Mouse (Mus musculus) embryonic facial prominence, embryonic 12.5 days (tissue): ENCODE measurements around the gene Raver1. TPM values are rescaled to one million over a fixed set of nuclear protein-coding genes. Genes with fewer than 3 reads are reported as not detected.

Experiments
- ATAC-seq: fragments of 200-750 bp; cut with Nextera tagmentation; 2 replicates; pipeline ENCODE4 v1.8.0; 2017; ENCODE audit not compliant: insufficient number of reproducible peaks, insufficient read depth, low FRiP score, low TSS enrichment
- H3K27ac ChIP-seq: fragments of 300-500 bp; sonication (generic); 2 replicates; pipeline ENCODE4 v1.5.1; 2016; ENCODE audit warnings: mild to moderate bottlenecking
- H3K27me3 ChIP-seq: fragments of 300-500 bp; sonication (generic); 2 replicates; pipeline ENCODE4 v1.6.1; 2016; ENCODE audit warnings: mild to moderate bottlenecking, moderate library complexity
- H3K36me3 ChIP-seq: fragments of 300-500 bp; sonication (generic); 2 replicates; pipeline ENCODE4 v1.6.1; 2016; ENCODE audit warnings: mild to moderate bottlenecking
- H3K4me1 ChIP-seq: fragments of 300-500 bp; sonication (generic); 2 replicates; pipeline ENCODE4 v1.6.1; 2016
- H3K4me2 ChIP-seq: fragments of 300-500 bp; sonication (generic); replicated peaks from 2 replicates; pipeline ENCODE4 v1.6.1; 2016; ENCODE audit warnings: mild to moderate bottlenecking, moderate library complexity
- H3K4me3 ChIP-seq: fragments of 300-500 bp; sonication (generic); 2 replicates; pipeline ENCODE4 v1.5.1; 2016; ENCODE audit warnings: mild to moderate bottlenecking
- H3K9ac ChIP-seq: fragments of 300-500 bp; sonication (generic); 2 replicates; pipeline ENCODE4 v1.6.1; 2016; ENCODE audit warnings: mild to moderate bottlenecking, moderate library complexity
- H3K9me3 ChIP-seq: fragments of 300-500 bp; sonication (generic); 2 replicates; pipeline ENCODE4 v1.6.1; 2016; ENCODE audit warnings: mild to moderate bottlenecking, moderate library complexity
- WGBS: fragments of 180-500 bp; shearing (Covaris S2); methylation state at CpG from one replicate; pipeline ENCODE4 v1.1.7; 2016; 5-methylcytosine and 5-hydroxymethylcytosine counted together
- microRNA counts: library from miRNA; unstranded; fragments of <30 nt; microRNA quantifications from one replicate; lab custom pipeline; 2017
- microRNA-seq: library from miRNA; unstranded; fragments of <30 nt; microRNA quantifications from one replicate; pipeline ENCODE4, GENCODE M21; 2017
- polyA plus RNA-seq: library from polyadenylated mRNA; unstranded; fragments of >200 nt; fragmentation: Nextera tagmentation; extraction: Ambion mirVana; gene quantifications from 2 replicates; pipeline ENCODE4 v1.2.1, GENCODE M21; 2016

Raver1 gene
- polyA plus RNA-seq, 1 experiment from 2014 or later: 64.3 TPM

GRCm38 (mm10) chr9:21028560-21029110 is 63.2 kb downstream of the Raver1 start:
- H3K9ac ChIP-seq: no peak overlapping the region
- WGBS: 59% methylated on average over 6 of the region's 6 CpGs
- peaks cover 39% of the 10 kb centered on the region for H3K4me1 ChIP-seq
- peaks cover 51% of the 10 kb centered on the region for H3K27me3 ChIP-seq
- no peak for ATAC-seq
- no peak overlapping the region for H3K4me2 ChIP-seq
- H3K9me3 ChIP-seq: no peaks in the 10 kb centered on the region
- H3K27ac ChIP-seq: no peak overlapping the region
- no peaks in the 10 kb centered on the region for H3K36me3 ChIP-seq
- H3K4me3 ChIP-seq: no peak overlapping the region

DNA sequence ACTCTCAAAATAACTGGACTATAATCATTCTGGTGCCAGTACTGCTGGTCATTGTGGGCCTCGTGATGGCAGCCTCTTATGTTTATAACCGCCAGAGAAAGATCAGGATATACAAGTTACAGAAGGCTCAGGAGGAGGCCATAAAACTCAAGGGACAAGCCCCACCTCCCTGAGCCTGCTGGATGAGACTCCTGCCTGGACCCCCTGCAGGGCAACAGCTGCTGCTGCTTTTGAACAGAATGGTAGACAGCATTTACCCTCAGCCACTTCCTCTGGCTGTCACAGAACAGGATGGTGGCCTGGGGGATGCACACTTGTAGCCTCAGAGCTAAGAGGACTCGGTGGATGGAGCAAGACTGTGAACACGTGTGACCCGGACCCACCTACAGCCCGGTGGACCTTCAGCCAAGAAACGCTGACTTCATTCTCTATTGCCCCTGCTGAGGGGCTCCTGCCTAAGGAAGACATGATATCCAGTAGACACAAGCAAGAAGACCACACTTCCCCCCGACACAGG is 64.0 kb downstream of the Raver1 start:
- peaks cover 33% of the 10 kb centered on the region for H3K4me1 ChIP-seq
- no peak overlapping the region for H3K4me2 ChIP-seq
- H3K9ac ChIP-seq: no peak overlapping the region
- peaks cover 43% of the 10 kb centered on the region for H3K27me3 ChIP-seq
- H3K27ac ChIP-seq: no peak overlapping the region
- ATAC-seq: no peak
- H3K36me3 ChIP-seq: no peaks in the 10 kb centered on the region
- no peaks in the 10 kb centered on the region for H3K9me3 ChIP-seq
- 58% methylated on average over 8 of the region's 8 CpGs for WGBS
- no peak overlapping the region for H3K4me3 ChIP-seq

- Histone ChIP-seq H3K27ac (no peak overlapping the region), H3K36me3 (no peaks in the 10 kb centered on the region), H3K4me3 (no peak overlapping the region), H3K9ac (no peak overlapping the region), H3K9me3 (no peaks in the 10 kb centered on the region), H3K27me3 (peaks cover 33% of the 10 kb centered on the region), H3K4me2 (no peak overlapping the region), H3K4me1 (peaks cover 24% of the 10 kb centered on the region)
- 85% methylated on average over 12 of the region's 12 CpGs for WGBS
- no peak for ATAC-seq
Measured at GRCm38 (mm10) chr9:21026849-21027248, 65.0 kb downstream of the Raver1 start.

- Histone ChIP-seq H3K9ac (no peak overlapping the region), H3K27me3 (peaks cover 29% of the 10 kb centered on the region), H3K27ac (no peak overlapping the region), H3K4me1 (peaks cover 13% of the 10 kb centered on the region), H3K36me3 (no peaks in the 10 kb centered on the region), H3K4me2 (no peak overlapping the region), H3K4me3 (no peak overlapping the region), H3K9me3 (no peaks in the 10 kb centered on the region)
- ATAC-seq: no peak
- WGBS: 63% methylated on average over 19 of the region's 19 CpGs
Measured at GRCm38 (mm10) chr9:21025258-21025810, 66.5 kb downstream of the Raver1 start.

MicroRNAs encoded within 50 kb of the gene (microRNA counts, 519-probe panel; counts per million panel counts)
- microRNA mmu-miR-1900 (lab: Ali Mortazavi, UCI): 4,734 counts per million, percentile 84 among the panel's probes with 10 or more counts

Small RNA genes within 50 kb of the gene (microRNA-seq; reads per million reads assigned to microRNA genes)
- gene Mir1900 (not detected), gene Mir7082 (1.3 reads per million)

Other genes starting within 250 kb of the Raver1 start
- 3.0 and 3.9 TPM in 2 replicates for gene A230050P20Rik, start 223.4 kb downstream of the Raver1 start, polyA plus RNA-seq
- 3.5 and 3.7 TPM in 2 replicates for gene Angptl6, start 212.3 kb downstream of the Raver1 start, polyA plus RNA-seq
- gene Ppan, start 203.8 kb downstream of the Raver1 start, polyA plus RNA-seq: 75.0 and 79.3 TPM in 2 replicates
- gene Eif3g, start 193.4 kb downstream of the Raver1 start, polyA plus RNA-seq: 330 and 337 TPM in 2 replicates
- gene Dnmt1, start 132.1 kb downstream of the Raver1 start, polyA plus RNA-seq: 122 and 124 TPM in 2 replicates
- 48.7 and 53.0 TPM in 2 replicates for gene S1pr2, start 115.2 kb downstream of the Raver1 start, polyA plus RNA-seq
- gene Mrpl4, start 89.3 kb downstream of the Raver1 start, polyA plus RNA-seq: 128 TPM in 2 replicates
- gene Icam1, start 76.0 kb downstream of the Raver1 start, polyA plus RNA-seq: 8.6 and 9.0 TPM in 2 replicates
- gene Icam4, start 62.6 kb downstream of the Raver1 start, polyA plus RNA-seq: 1.6 and 2.5 TPM in 2 replicates
- 0.14 and 0.23 TPM in 2 replicates for gene Icam5, start 59.9 kb downstream of the Raver1 start, polyA plus RNA-seq
- gene Zglp1, start 24.9 kb downstream of the Raver1 start, polyA plus RNA-seq: 0.82 and 2.0 TPM in 2 replicates
- 1.3 and 1.5 TPM in 2 replicates for gene Gm49373, start 18.9 kb downstream of the Raver1 start, polyA plus RNA-seq
- 54.8 and 59.3 TPM in 2 replicates for gene Fdx1l, start 18.4 kb downstream of the Raver1 start, polyA plus RNA-seq
- 2.3 TPM in 2 replicates for gene Gm38431, start within 50 bp of the Raver1 start, polyA plus RNA-seq
- 13.9 and 17.4 TPM in 2 replicates for gene Tyk2, start 39.2 kb upstream of the Raver1 start, polyA plus RNA-seq
- gene Cdc37, start 58.0 kb upstream of the Raver1 start, polyA plus RNA-seq: 335 and 342 TPM in 2 replicates
- 5.6 and 7.2 TPM in 2 replicates for gene Pde4a, start 73.7 kb upstream of the Raver1 start, polyA plus RNA-seq
- 61.3 and 68.7 TPM in 2 replicates for gene Keap1, start 147.4 kb upstream of the Raver1 start, polyA plus RNA-seq
- 0.42 and 0.64 TPM in 2 replicates for gene S1pr5, start 156.4 kb upstream of the Raver1 start, polyA plus RNA-seq
- 33.6 and 33.9 TPM in 2 replicates for gene Atg4d, start 173.3 kb upstream of the Raver1 start, polyA plus RNA-seq
- 16.8 and 17.9 TPM in 2 replicates for gene Kri1, start 196.0 kb upstream of the Raver1 start, polyA plus RNA-seq
- gene Cdkn2d, start 199.4 kb upstream of the Raver1 start, polyA plus RNA-seq: 51.7 and 52.5 TPM in 2 replicates
- gene Ap1m2, start 220.3 kb upstream of the Raver1 start, polyA plus RNA-seq: 15.8 and 18.2 TPM in 2 replicates
- 117 and 118 TPM in 2 replicates for gene Slc44a2, start 228.7 kb upstream of the Raver1 start, polyA plus RNA-seq